Mouse (Mus musculus): Measurements from ENCODE around the gene Gm5134. TPM values are rescaled to one million over a fixed set of nuclear protein-coding genes. Genes with fewer than 3 reads are reported as not detected.

The Gm5134 gene
- polyA plus RNA-seq, 1 experiment, result 0.22 TPM

DNA sequence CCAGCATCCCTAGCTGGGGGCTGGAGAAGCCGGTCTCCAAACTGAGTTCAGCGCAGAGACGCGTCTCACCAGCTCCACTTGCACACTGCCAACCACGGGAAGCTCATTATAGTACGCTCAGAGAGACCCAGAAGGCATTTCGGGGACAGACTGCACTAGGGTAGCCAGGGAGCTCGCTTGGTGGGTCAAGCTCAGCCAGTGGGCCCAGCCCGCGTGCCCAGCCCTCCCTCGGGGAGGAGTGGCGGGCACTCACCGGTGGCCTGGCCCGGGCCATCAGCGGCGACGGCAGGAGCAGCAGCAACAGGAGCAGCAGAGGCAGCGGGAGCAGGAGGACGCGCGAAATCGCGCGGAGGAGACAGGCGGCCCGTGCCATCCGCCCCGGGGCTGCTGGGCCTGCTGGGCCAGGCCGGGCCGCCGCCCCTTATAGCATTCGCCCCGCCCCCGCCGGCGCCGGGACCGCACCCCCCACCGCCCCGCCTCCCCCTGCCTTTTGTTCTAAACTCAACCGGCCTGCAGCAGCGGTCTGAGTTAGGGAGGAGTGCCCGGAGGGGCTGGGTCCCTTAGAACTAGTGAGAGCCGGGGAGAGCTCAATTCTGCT lies 22.1 kb upstream of the Gm5134 start:
- H3K36me3 ChIP-seq (ENCODE audit: control insufficient read depth, insufficient read depth, low read length), result no peaks in the 10 kb centered on the region
- no peak overlapping the region for H3K27ac ChIP-seq (ENCODE audit: insufficient read depth, low read depth, low read length)
- WGBS, result 6% methylated on average over 44 of the region's 44 CpGs
- TF ChIP-seq POLR2A (IDR thresholded peaks at IDR 0.05; ENCODE audit: low read depth, low read length) (peak; percentile 7; the same call in 1 of the 2 replicates), CTCF (IDR thresholded peaks at IDR 0.05; ENCODE audit: extremely low read depth, insufficient read length, insufficient replicate concordance, low read depth, low read length) (no peak)
- H3K4me3 ChIP-seq (ENCODE audit: low read depth, low read length), result peak overlapping the region; percentile 66
- H3K27me3 ChIP-seq (ENCODE audit: control insufficient read depth, insufficient read depth, low read length), result peaks cover 19% of the 10 kb centered on the region
- H3K4me1 ChIP-seq (ENCODE audit: control insufficient read depth, insufficient read depth, insufficient read length, low read length), result peaks cover 15% of the 10 kb centered on the region

DNA sequence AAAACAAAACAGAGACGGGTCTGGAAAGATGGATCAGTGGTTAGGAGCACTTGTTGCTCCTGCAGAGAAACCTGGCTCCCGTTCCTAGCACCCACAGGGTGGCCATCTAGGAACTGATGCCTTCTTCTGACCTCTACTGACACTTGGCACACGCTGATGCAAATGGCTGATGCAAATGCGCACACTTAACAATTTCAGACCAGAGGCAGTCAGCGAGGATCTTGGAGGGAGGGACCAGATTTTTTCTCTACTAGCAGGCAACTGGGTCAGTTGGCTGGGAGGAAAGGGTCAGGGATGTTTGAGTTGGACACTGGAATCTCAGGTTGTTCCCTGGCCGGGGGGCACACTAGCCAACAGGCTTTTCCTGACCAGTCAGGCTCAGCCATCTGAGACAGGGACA lies 21.4 kb upstream of the Gm5134 start, which contains the start of gene Chchd10:
Gene Chchd10, plus strand, starts transcription at position 240 of the 400 bp plus-strand sequence.
- H3K27me3 ChIP-seq (ENCODE audit: control insufficient read depth, insufficient read depth, low read length), result peaks cover 19% of the 10 kb centered on the region
- TF ChIP-seq CTCF (IDR thresholded peaks at IDR 0.05; ENCODE audit: extremely low read depth, insufficient read length, insufficient replicate concordance, low read depth, low read length) (no peak), POLR2A (IDR thresholded peaks at IDR 0.05; ENCODE audit: low read depth, low read length) (no peak)
- H3K27ac ChIP-seq (ENCODE audit: insufficient read depth, low read depth, low read length), result no peak within 1 kb of the TSS

DNA sequence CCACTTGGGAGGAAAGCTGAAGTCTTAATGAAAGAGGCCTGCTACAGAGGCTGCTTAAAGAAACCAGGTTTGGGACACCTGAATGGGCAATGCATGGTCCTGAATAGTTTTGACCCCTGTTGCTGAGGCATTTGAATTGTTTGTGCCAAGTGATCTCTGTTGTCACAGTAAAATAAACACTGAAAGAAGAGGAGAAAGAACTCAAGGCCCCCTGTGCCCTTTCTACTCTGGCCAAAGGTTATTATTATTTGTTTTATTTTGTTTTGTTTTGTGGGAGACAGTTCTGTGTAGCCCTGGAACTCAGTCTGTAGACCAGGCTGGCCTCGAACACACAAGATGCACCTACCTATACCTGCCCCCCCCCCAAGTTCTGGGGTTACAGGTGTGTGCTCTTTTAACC lies 19.3 kb upstream of the Gm5134 start:
- H3K27ac ChIP-seq (ENCODE audit: insufficient read depth, low read depth, low read length), result no peak overlapping the region
- WGBS, result 52% methylated on average over 1 of the region's 1 CpGs
- peaks cover 4% of the 10 kb centered on the region for H3K36me3 ChIP-seq (ENCODE audit: control insufficient read depth, insufficient read depth, low read length)
- TF ChIP-seq CTCF (IDR thresholded peaks at IDR 0.05; ENCODE audit: extremely low read depth, insufficient read length, insufficient replicate concordance, low read depth, low read length) (no peak), POLR2A (IDR thresholded peaks at IDR 0.05; ENCODE audit: low read depth, low read length) (no peak)
- peaks cover 18% of the 10 kb centered on the region for H3K27me3 ChIP-seq (ENCODE audit: control insufficient read depth, insufficient read depth, low read length)
- H3K4me1 ChIP-seq (ENCODE audit: control insufficient read depth, insufficient read depth, insufficient read length, low read length), result peaks cover 19% of the 10 kb centered on the region
- no peak overlapping the region for H3K4me3 ChIP-seq (ENCODE audit: low read depth, low read length)

More for the DNA sequence above, 21.4 kb upstream of the Gm5134 start, which contains the start of gene Chchd10:
- WGBS, result 78% methylated on average over 6 of the region's 6 CpGs
- peaks cover 19% of the 10 kb centered on the region for H3K4me1 ChIP-seq (ENCODE audit: control insufficient read depth, insufficient read depth, insufficient read length, low read length)
- H3K4me3 ChIP-seq (ENCODE audit: low read depth, low read length), result peak within 1 kb of the TSS; percentile 66
- H3K36me3 ChIP-seq (ENCODE audit: control insufficient read depth, insufficient read depth, low read length), result no peaks in the 10 kb centered on the region

- Histone ChIP-seq H3K36me3 (ENCODE audit: control insufficient read depth, insufficient read depth, low read length) (peaks cover 4% of the 10 kb centered on the region), H3K4me1 (ENCODE audit: control insufficient read depth, insufficient read depth, insufficient read length, low read length) (peaks cover 19% of the 10 kb centered on the region), H3K27ac (ENCODE audit: insufficient read depth, low read depth, low read length) (peak within 1 kb of the TSS; percentile 17; the same call in 1 of the 2 replicates), H3K4me3 (ENCODE audit: low read depth, low read length) (peak within 1 kb of the TSS; percentile 77), H3K27me3 (ENCODE audit: control insufficient read depth, insufficient read depth, low read length) (peaks cover 12% of the 10 kb centered on the region; the same call in 1 of the 2 replicates)
- 3% methylated on average over 51 of the region's 51 CpGs for WGBS
- TF ChIP-seq CTCF (IDR thresholded peaks at IDR 0.05; ENCODE audit: extremely low read depth, insufficient read length, insufficient replicate concordance, low read depth, low read length), result no peak
- peak; percentile 93 for TF ChIP-seq POLR2A (IDR thresholded peaks at IDR 0.05; ENCODE audit: low read depth, low read length)
These were observed 18.4 kb upstream of the Gm5134 start, which contains the start of gene Mmp11 for GRCm38 (mm10) chr10:75935680-75936541. TSS of gene Mmp11 (minus strand) at chr10:75936496.

- H3K27me3 ChIP-seq (ENCODE audit: control insufficient read depth, insufficient read depth, low read length), result 0 out of 2 replicates have a peak, but pooled peaks cover 2% of the 10 kb centered on the region
- no peak overlapping the region for H3K27ac ChIP-seq (ENCODE audit: insufficient read depth, low read depth, low read length)
- TF ChIP-seq CTCF (IDR thresholded peaks at IDR 0.05; ENCODE audit: extremely low read depth, insufficient read length, insufficient replicate concordance, low read depth, low read length) (no peak), POLR2A (IDR thresholded peaks at IDR 0.05; ENCODE audit: low read depth, low read length) (no peak)
- peak overlapping the region; percentile 25 for H3K4me3 ChIP-seq (ENCODE audit: low read depth, low read length)
- H3K4me1 ChIP-seq (ENCODE audit: control insufficient read depth, insufficient read depth, insufficient read length, low read length), result peaks cover 16% of the 10 kb centered on the region
- H3K36me3 ChIP-seq (ENCODE audit: control insufficient read depth, insufficient read depth, low read length), result peaks cover 4% of the 10 kb centered on the region
- 62% methylated on average over 18 of the region's 18 CpGs for WGBS
These were observed 17.2 kb upstream of the Gm5134 start for GRCm38 (mm10) chr10:75936909-75937667.

DNA sequence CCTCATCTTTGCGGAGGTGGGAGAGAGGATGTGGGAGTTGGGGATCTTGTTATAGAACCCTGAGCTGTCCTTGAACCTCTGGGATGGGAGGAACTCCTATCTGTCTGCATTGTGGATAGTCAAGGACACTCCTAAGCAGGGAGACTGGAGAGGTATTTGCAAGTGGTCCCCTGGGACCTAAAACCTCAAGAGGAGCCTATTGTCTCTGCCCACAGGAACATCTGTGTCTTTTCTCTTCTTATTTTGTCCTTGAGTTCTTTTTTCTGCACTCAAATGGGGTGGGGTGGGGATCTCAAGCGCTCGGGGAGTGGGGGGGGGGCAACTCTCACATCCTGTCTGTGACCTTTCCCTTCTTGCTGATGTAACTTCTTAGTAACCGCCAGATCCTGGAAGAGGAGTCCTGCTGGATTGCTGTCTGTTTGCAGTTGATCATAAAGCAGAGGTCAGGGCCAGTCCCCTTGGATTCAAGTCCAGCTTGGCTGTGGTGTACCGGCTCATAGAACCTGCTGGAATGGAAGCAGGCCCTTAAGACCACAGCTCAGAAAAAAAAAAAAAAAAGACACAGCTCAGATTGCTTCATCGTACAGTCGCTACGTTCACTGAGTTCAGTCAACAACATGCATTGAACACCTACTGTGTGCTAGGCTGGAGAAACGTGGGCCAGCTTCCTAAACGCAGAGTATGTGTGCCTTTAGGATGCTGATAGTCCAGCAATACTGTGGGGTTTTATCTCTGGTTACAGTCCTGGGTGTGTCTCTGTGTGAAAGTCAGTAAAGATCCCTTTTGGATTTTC lies 16.3 kb upstream of the Gm5134 start:
- Histone ChIP-seq H3K4me1 (ENCODE audit: control insufficient read depth, insufficient read depth, insufficient read length, low read length) (peaks cover 12% of the 10 kb centered on the region), H3K27ac (ENCODE audit: insufficient read depth, low read depth, low read length) (no peak overlapping the region), H3K27me3 (ENCODE audit: control insufficient read depth, insufficient read depth, low read length) (no peaks in the 10 kb centered on the region), H3K36me3 (ENCODE audit: control insufficient read depth, insufficient read depth, low read length) (peaks cover 4% of the 10 kb centered on the region), H3K4me3 (ENCODE audit: low read depth, low read length) (no peak overlapping the region)
- WGBS, result 59% methylated on average over 10 of the region's 10 CpGs
- no peak for TF ChIP-seq CTCF (IDR thresholded peaks at IDR 0.05; ENCODE audit: extremely low read depth, insufficient read length, insufficient replicate concordance, low read depth, low read length)
- no peak for TF ChIP-seq POLR2A (IDR thresholded peaks at IDR 0.05; ENCODE audit: low read depth, low read length)

All from small intestine, adult 2 months (tissue).